Mouse (Mus musculus): ENCODE data around the gene Anks1b.

DNA sequence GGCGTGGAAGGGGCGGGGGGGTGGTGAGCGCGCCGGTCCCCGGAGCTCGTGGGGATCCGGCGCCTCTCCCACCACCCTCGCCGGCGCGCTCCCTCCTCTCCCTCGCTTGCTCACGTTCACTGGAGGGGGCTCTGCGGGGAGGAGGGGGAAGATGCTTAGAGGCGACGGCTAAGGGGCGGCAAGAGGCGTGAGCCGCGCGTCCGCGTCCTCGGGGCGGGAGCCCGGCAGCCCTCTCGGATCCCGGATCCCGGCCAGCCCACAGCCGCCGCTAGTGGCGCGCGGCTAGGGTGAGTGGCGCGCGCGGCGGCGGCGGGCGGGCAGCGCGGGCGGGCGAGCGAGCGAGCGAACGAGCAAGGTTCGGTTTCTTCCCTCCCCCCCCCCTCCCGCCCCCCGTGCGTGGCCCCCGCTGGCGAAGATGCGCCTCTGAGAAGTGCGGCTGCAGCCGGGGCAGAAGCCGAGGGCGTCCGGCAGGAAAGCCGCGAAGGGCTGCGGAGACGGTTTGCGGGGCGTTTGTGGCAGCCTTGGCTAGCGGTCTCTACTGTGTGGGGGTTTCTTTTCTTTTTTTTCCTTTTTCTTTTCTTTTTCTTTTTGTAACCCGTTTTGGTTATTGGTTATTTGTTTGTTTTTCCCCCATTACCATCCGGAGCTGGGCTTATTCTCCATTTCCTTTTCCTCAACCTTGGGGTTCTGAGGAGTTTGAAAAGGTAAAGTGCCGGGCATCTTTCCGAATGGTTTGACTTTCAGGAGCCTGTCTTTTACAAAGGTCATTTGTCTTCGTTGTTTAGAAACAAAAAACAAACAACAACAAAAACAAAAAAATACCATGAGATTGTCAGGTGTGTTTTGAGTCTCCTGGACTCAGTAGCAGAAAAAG, 956.3 kb downstream of the Anks1b start:
- TF ChIP-seq POLR2A (IDR thresholded peaks at IDR 0.05; ENCODE audit: low read depth, low read length) (no peak), CTCF (conservative IDR thresholded peaks at IDR 0.05; ENCODE audit: insufficient read depth, insufficient read length, low read depth, low read length) (no peak)

Data from kidney, adult 2 months (tissue).